Mouse (Mus musculus) embryo, embryonic 10.5 days (tissue): ENCODE data around the gene Mgme1.
A peak's percentile ranks its signal among the peaks of the same experiment; 100 is the strongest.

Source experiments
- DNase-seq: peaks from one replicate; pipeline ENCODE4 v3.0.0-alpha.2; 2015; ENCODE audit warnings: low spot score

The Mgme1 gene

DNA sequence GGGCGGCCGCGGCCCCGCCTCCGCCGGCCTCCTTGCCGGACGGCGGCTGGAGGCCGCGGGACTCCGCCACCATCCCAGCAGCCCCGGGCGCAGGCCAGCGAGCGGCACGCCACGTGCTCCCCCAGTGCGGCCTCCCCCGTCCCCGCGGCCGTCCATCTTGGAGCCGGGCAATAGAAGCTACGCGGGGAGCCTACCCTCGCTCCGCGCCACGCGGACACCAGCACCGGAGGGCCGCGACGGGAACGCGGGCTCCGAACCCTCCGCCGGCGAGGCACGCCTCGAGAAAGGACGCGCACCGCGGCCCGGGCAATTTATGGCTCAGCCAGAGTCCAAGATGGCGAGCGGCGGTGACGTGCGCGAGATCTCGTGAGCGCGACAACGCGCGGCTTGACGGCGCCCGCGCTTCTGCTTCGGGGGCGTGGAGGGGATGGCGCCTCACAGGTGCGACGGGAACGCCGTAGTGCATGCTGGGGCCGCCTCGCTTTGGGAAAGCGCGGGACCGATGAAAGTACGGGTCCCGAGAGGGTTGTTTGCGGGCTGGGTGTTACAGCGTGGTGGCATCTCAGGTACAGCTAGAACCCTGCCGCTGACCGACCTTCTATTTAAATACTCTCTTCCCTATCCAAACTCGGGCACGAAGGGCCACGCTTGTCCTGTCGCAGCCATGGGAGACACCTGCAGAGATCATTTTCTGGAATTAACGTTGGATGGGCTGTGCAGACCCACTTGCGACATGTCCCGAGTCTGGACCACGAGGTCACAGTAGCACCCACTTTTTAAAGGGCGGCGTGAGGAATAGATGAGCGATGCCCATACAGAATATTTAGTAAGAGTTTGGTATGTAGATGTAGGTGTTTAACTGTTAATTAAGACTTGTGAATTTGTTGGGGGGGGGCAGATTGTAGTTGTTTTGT lies at the start of gene Mgme1, which contains the start of gene Snx5:
Gene Mgme1 (plus strand): TSS at position 157 of the 914 bp plus-strand sequence.
Gene Snx5 (minus strand): TSS at position 400 of the 914 bp plus-strand sequence.
- DNase-seq: peak; percentile 95

DNA sequence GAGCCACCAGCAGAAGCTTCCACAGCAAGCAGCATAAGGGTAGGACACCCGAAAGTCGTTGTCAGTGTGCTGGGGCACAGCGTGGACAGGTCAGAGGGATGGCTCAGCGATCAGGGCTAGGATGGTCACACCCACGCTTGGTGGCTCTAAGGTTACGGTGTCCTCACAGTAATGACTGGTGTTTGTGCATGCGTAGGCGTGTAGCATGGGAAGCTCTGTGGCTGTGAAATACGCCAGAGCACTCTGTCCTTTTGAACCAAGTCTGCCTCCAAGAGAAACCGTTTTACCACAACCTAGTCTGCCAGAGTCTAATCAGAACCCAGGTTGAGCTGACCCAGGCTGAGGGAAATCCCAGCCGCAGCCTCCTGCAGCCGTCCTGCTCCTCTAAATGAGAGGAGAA lies 46.1 kb upstream of the Mgme1 start:
- no peak for DNase-seq

DNA sequence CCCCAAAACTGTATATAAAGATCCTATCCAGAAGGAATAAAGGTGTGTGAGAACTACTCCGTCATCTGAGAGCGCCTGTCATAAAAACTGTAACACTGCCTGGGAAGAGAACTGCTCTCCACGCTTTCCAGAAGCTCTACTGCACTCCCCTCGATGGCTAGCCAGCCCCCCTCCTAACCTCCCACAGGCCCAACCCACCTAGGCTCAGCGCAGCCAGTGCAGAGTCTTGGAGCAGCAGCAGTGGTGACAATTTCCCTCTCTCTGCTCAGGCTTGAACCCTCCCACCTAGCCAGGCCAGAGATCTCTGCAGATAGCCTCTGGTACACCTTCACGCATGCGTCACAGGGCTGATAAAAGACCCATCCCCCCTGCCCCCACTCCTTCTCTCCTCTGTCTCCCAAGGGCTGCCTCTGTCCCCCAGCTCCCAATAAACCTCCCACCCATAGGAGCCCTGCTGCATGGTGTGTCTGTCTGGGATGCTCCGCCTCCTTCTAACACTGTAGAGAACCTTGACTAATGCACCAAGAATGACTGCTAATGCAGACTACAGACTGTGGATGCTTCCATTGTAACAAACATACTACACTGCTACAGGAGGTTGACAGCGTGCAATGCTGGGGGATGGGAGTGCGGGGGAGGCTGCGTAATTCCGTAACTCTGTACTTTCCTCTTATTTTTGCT lies 43.4 kb upstream of the Mgme1 start:
- DNase-seq: no peak

DNA sequence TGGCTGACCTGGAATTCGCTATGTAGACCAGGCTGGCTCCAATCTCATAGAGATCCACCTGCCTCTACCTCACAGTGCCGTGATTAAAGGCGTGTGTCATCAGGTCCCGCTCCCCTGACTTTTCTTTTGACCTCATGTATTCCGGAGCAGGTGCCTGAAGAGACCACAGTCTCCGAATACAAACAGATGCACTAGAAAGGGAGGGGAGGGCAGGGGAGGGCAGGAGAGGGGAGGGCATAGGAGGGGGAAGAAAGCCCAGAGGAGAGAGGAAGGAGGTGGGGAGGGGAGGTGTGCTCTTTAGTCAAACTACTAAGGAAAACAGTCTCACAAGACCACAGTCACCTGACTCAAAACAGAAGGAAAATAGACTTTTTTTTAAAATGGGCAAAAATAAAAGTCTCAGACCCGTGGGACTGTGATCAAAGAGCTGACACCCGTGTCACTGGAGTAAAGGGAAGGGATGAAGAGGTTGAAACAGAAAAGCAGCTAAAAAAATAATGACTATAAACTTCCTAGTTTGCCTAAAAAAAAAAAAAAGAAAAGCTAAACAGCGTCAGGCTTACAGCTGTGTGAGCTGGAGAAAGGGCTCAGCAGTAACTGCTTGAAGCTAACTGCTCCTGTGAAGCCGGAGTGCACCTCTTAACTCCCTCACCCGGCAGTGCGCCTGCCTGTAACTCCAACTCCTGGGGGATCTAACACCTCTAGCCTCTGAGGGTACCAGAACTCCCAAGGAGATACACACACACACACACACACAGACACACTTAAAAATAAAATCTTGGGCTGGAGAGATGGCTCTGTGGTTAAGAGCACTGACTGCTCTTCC lies 41.7 kb upstream of the Mgme1 start:
- DNase-seq: no peak

DNA sequence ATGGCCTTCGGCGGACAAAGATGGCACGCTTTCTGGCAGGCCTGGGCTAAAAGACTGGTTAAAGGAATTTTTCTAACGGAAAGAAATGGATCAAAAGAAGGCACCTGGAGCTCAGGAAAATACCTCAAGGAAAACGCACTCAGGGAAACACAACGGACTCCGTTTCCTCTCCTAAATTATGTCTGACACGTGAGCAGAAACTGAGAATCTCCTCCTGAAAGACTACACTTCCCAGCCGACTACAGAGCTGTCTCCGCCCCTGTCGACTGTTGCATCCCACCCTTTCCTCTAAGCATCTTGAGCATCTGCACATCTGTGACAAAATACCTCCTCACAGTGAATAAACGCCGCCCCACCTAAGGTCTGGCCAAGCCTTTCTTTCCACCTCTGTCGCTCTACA lies 40.8 kb upstream of the Mgme1 start:
- no peak for DNase-seq

DNA sequence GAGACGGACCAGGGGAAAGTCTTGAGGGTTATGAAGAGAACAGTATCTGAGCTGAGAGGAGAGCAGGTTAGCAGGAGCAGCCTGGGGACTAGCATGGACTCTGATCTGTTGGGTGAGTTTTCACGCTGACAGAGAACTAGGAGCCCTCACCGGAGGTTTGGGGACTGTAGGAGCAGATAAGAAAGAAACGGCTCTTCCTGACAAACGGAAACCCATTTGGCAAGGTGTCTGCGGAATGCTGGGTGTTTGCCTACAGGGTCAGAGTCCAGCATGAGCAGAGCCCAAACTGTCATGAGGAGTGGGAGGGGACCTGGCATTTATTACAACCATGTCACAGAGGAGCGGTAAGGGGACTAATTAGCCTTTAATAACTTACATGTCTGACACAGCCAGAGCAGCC lies 40.0 kb upstream of the Mgme1 start:
- DNase-seq: no peak

DNA sequence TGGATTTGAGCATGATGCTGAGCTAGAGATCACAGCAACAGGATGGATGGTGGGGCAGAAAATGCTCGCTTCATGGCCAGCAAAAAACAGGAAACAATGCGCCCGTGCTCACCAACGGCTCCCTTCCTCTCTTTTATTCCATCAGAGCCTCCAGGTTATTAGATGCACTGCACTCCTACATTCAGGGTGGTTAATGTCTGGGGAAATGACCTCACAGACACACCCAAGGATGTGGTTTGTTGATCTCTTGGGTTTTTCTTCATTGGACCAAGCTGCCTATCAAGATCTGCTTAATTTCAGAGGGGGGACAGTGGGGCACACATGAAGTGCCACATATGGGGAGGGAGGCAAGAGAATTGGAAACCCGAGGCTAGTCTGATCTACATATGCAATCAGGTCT lies 39.3 kb upstream of the Mgme1 start:
- no peak for DNase-seq

DNA sequence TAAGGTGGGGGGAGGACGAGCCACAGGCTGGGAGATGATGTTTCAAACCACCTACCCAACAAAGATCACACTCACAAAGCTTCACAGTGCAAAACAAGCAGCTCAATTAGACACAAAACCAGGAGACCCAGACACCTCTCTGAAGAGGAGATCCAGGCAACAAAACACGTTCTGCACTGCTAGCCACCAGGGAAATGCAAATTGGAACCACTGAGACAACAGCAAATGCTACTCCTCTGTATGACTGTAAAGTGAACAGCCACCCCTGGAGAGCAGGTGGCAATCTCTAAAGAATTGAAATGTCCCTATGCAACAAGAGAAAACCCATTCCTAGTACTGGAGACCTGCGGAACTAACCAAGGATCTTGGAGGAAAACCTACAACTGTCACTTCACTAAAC lies 36.9 kb upstream of the Mgme1 start:
- DNase-seq: no peak

DNA sequence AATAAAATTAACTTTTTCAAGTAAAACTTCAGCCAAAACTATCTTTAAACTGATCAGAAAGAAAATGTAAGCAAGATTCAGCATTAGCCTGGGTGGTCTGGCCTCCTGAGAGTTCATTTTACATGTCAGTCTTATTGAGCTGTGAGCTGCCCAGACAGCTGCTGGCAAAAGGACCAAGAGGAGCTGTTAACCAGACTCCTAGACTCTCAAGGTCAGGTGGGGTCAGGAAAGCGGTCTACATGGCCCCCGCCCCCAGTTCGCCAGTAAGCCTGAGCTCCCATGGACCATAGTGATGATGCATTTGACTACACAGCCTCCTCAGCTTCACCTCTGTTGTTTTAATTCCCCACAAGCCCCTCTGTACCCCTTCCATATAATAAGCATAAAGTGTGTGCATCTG lies 34.7 kb upstream of the Mgme1 start:
- peak; percentile 68 for DNase-seq

DNA sequence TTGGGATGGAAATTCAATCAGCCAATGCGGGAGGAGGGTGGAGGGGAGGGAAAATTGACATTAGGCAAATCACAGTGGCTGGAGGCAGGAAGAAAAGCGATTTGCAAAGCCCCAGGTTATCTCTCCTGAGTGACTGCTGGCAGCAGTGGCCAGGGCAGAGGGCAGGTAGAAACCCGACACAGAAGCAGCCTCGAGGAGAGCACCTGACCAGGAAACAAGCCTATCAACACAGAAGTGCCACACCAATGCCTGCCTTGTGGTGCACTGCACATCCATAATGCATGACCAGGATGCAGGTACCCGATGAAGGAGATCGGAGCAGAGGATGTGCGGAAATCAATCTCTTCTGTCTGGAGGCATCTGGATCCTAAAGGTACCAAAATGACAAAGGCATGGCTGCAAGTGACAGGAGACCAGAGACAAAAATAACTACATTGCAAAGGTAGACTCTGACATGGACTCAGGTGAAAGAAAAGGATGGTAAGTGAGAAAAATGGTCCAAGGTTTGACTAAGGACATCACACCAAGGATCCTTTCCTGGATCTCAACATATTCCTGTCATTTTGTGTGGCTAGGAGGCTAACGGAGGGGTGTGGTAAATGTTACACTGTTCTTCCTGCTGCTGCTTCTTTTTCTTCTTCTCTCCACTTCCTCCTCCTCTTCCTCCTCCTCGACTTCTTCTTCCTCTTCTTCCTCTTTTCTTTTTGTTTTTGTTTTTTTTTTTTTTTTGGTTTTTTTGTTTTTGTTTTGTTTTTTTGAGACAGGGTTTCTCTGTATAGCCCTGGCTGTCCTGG lies 33.5 kb upstream of the Mgme1 start:
- no peak for DNase-seq

DNA sequence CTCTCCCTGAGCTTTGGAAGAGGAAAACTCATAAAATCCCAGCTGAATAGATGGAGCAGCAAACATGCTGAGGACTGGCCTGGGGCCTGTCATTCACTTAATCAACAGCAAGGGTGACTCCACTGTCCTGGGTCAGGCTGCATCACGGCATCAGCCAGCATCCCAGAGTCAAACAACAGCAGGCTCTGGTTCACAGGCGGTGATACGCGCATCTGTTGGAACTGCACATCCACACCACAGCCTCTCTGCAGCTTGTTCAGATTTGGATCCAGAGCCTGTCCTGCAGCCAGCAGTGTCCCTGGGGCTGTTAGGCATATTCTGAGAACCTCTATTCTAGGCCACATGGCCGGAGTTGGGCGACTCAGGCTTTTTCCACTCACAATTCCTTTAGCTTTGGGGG lies 32.1 kb upstream of the Mgme1 start:
- DNase-seq: no peak

DNA sequence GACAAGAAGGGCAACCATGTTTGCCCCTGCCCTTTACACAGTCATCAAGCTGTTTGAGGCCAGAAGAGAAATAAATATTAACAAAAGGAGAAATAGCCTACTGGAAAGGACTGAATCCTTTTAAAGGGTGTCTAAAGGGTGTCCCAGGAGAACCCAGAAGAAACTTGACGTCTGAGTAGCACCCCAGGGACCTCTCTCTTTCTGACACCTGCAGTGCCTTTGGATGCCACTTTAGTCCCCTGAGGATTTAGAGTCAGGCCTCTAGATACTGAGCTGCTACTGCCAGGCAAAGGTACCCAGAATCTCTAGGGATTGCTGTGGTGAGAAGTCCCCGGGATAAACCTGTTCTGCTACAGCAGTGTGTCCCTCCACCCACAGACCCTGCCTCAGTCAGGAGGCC lies 31.1 kb upstream of the Mgme1 start:
- no peak for DNase-seq

DNA sequence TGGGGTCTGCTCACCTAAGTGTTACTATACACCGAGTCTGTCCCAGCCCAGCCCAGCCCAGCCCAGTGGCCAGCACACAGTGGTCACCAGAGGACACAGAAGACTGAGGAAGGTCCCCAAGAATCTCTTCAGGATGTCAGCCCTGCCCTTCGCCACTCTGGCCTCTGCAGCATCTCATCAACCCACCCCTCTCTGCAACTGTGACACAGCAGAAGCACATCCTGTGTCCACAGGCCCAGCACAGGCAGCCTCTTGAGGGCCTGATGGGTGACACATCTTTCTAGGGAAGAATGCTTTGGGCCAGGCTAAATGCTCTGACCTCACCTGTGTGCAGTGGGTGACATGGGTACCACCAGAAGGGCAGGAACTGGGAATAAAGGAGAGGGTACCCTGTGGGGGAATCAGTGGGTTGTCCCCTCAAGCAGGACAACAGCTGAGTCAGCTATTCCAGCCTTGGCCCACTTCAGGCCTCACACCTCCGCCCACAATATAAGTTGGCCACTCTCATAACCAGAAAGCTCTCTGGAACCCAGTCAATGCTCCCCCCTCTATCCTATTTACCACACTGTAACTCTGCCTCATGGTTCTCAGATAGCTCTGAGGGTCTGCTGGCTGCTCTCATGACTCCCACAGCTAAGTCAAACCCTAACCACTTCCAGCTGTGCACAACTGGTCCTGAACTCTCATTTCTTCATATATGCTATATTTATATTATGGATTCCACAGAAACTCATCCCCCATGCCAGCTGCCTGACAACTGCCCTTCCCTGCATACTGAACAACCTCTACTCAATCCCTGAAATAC lies 30.2 kb upstream of the Mgme1 start:
- no peak for DNase-seq

DNA sequence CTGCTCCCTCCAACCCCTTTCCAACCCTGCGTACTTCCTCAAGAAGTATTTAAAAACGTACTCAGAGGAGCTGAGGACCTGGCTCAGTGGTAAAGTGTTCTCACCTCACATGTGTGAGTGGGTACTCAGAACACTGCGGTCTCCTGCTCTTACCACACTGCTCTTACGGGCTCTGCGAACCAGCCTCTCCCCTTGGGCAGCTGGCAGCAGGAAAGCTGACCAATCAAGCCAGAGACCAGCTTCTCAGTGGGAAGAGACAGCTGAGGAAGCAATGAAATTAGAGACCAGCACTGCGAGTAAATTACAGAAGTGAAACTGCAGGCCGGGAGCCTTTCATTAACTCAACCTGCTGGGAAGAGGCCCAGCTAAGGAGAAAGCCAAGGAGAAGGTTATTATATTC lies 25.0 kb upstream of the Mgme1 start:
- no peak for DNase-seq

DNA sequence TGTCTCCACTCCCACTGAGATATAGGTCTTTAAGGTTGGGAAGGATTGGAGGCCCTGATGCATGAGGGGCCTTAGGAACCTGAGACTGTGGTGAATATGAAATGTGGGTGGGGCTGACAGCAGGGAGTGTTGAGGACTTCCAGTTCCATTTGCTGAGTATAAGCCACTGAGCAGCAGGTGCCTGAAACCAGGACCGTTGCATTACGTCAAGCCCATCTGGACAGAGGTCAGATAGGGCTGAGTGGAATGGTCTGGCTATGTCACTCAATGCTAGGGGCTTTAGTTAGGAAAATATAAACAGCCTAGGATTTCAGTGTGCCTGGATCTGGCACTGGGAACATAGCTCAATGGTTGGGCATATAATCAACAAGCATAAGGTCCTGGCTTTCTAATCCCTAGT lies 24.2 kb upstream of the Mgme1 start:
- no peak for DNase-seq

DNA sequence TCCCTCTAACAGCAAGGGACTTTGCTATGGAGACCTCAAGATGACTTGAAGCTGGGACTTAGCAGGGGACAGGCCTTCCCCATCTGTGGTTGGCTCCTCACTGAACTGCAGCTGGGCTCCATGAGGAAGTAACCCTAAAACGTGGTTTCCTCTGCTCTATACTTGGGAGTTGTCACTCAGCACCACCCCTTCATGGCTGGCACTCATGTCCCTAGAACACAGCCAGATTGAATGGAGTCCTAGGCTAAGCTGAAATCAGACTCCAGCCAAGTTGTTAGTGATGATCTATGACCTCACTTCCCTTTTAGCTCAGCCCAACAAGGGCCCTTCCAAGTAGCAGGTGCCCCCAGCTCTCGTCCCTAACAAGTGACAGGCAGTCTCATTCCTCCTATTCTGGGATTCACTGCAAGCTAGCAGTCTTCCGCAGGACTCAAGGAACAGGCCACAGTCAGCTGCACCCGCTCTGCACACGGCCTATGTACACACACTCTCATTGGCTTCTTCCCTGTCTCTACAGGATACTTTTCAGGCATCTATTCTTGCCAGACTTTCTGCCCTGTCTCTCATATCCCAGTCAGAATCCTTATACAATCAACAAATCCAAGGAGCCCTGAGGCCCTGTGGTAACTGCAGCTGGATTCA lies 23.0 kb upstream of the Mgme1 start:
- DNase-seq: no peak

DNA sequence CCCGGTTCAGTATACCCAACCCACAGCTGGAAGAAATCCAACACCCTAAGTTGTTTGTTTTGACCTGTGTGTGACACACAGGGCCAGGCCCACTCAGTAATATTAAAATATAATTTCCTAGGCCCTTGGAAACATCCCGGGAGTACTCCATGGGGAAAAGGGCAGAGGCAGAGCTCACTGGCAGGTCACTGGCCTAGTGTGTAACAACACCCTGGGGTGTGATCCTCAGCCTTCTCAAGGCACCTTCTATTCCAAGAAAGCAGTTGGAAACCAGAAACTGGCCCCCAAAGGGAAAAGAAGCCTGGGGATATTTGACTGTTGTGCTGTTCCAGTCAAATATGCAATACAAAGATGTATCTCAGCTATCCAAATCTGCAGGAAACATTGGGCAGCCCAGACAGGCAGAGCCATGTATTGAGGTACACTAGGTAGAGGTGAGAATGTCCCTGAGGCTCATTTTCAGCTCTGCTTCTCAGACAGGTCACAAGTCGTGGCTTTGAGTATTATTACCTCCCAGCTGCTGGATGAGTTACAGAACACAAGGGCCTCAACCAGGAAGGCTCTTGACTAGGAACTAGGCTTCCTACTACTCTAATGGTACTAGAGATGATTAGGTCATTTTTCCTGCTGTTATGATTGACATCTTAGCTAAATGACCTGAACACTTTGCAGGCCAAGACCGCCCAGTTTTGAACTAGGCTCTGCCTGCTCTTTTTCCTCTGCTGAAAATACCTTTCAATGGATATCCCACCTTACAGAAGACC lies 21.7 kb upstream of the Mgme1 start:
- DNase-seq: no peak

DNA sequence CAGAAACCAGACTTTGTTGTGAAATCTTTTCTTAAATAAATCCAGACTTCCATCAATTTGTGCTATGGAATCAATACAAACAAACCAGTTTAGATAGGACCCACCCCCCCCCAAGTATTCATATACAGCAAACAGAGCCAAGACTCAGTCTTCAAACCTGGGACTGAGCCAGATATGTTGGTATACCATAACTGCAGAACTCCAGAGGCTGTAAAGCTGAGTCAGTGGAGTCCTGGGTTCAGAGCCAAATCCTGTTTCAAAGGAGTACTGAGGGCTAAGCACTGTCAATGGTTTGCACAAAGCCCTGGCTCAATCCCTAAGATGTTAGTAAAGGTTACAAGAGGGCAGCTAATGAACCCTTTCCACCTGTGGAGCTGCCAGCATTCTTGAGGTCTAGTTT lies 20.4 kb upstream of the Mgme1 start:
- no peak for DNase-seq

DNA sequence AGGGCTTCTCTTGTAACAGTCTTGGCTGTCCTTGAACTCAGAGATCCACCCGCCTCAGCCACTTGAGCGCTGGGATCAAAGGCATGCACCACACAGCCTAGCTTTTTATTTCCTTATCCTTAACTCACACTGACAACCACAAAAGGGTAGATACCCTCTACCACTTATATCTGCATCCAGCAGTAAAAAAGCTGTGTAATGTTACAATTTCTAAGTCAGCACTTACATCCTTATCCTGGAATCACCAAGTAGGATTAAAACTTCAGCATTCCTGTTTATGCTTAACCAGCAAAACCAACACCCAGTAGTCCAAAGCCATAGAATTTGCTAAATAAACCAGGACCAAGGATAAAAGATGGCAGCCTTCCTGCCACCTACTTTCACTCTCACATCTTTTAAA lies 7.6 kb upstream of the Mgme1 start:
- DNase-seq: no peak
